Mouse (Mus musculus) myocyte (in vitro differentiated cells): ENCODE measurements around the gene Necab2. TPM values are rescaled to one million over a fixed set of nuclear protein-coding genes. Genes with fewer than 3 reads are reported as not detected.

Source experiments
- H3K27me3 ChIP-seq: one replicate; pipeline ENCODE4 v1.6.1; 2011; ENCODE audit not compliant: control insufficient read depth, insufficient read depth, insufficient read length
- H3K36me3 ChIP-seq: one replicate; pipeline ENCODE4 v1.6.1; 2011; ENCODE audit not compliant: control insufficient read depth, insufficient read depth
- H3K4me2 ChIP-seq: one replicate; pipeline ENCODE4 v1.6.1; 2011; ENCODE audit warnings: low read depth, control low read depth
- H3K4me3 ChIP-seq: one replicate; pipeline ENCODE4 v1.5.1; 2011; ENCODE audit warnings: mild to moderate bottlenecking, control low read depth, moderate library complexity
- H3K79me2 ChIP-seq: one replicate; pipeline ENCODE4 v1.6.1; 2011; ENCODE audit not compliant: control insufficient read depth, insufficient read depth
- H3ac ChIP-seq: one replicate; pipeline ENCODE4 v1.6.1; 2011; ENCODE audit not compliant: control insufficient read depth, insufficient read length
- CEBPB ChIP-seq: IDR thresholded peaks from 2 replicates; pipeline ENCODE4 v1.6.1; 2011; ENCODE audit warnings: mild to moderate bottlenecking, moderate library complexity; ENCODE audit not compliant: poor library complexity, insufficient read depth, severe bottlenecking
- E2F4 ChIP-seq: IDR thresholded peaks from one replicate; pipeline ENCODE4 v1.6.1; 2011; ENCODE audit warnings: mild to moderate bottlenecking, control low read depth, moderate library complexity; ENCODE audit not compliant: insufficient read depth
- MAX ChIP-seq: IDR thresholded peaks from one replicate; pipeline ENCODE4 v1.6.1; 2011; ENCODE audit warnings: low read depth, mild to moderate bottlenecking, control low read depth
- MYOD1 ChIP-seq, 3 experiments: IDR thresholded peaks; one replicate each; pipeline ENCODE4 v1.6.1; 2011; ENCODE audit warnings: control low read depth in 2 of 3, low read depth in 2 of 3, mild to moderate bottlenecking in 2 of 3, moderate library complexity in 1 of 3; ENCODE audit not compliant: insufficient read length in 2 of 3, control insufficient read depth in 1 of 3
- MYOG ChIP-seq, 3 experiments: IDR thresholded peaks; one replicate each; pipeline ENCODE4 v1.6.1; 2011; ENCODE audit warnings: control low read depth in 2 of 3, low read depth in 2 of 3, mild to moderate bottlenecking in 2 of 3; ENCODE audit not compliant: insufficient read length in 2 of 3, control insufficient read depth in 1 of 3, insufficient read depth in 1 of 3
- POLR2A ChIP-seq: IDR thresholded peaks from one replicate; pipeline ENCODE4 v1.6.1; 2011; ENCODE audit warnings: low read depth, mild to moderate bottlenecking, control low read depth, moderate library complexity; ENCODE audit not compliant: insufficient read length
- POLR2AphosphoS2 ChIP-seq: IDR thresholded peaks from one replicate; pipeline ENCODE4 v1.6.1; 2011; ENCODE audit warnings: low read depth, control low read depth; ENCODE audit not compliant: insufficient read length
- REST ChIP-seq: IDR thresholded peaks from one replicate; pipeline ENCODE4 v1.6.1; 2011; ENCODE audit warnings: mild to moderate bottlenecking, control low read depth, moderate library complexity; ENCODE audit not compliant: insufficient read depth, insufficient read length
- SRF ChIP-seq: IDR thresholded peaks from one replicate; pipeline ENCODE4 v1.6.1; 2011; ENCODE audit warnings: low read depth; ENCODE audit not compliant: control insufficient read depth, insufficient read length
- TCF12 ChIP-seq: IDR thresholded peaks from one replicate; pipeline ENCODE4 v1.6.1; 2011; ENCODE audit warnings: mild to moderate bottlenecking, control low read depth; ENCODE audit not compliant: poor library complexity, insufficient read depth, severe bottlenecking
- TCF3 ChIP-seq: IDR thresholded peaks from one replicate; pipeline ENCODE4 v1.6.1; 2011; ENCODE audit warnings: low read depth, control low read depth; ENCODE audit not compliant: insufficient read length
- USF1 ChIP-seq: IDR thresholded peaks from one replicate; pipeline ENCODE4 v1.6.1; 2011; ENCODE audit warnings: low read depth, mild to moderate bottlenecking, control low read depth, moderate library complexity
- polyA plus RNA-seq: library from polyadenylated mRNA; unstranded; fragments of >200 nt; fragmentation: generic; extraction: Trizol; gene quantifications from one replicate; pipeline ENCODE4 v1.2.1, GENCODE M21; 2012; ENCODE audit warnings: missing spikeins

The Necab2 gene
- polyA plus RNA-seq, 1 experiment = not detected

DNA sequence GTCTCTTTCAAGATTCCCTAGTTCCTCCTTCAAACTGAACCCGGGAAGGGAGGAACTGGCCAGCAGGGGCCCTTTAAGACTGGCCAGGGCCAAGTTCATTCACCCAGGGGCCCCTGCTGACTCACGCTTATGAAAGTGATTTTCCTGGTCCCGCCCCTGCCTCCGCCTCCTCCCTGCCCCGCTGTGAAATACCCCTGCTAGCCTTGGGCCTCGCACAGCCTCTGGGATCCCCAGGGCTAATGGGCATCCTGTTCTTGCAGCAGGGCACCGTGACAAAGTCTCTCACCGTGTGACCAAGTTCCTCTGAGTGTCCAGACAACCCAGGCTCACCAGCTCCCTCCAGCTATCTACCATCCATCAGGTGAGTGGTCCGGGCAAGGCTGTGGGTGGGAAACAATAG, 9.6 kb upstream of the Necab2 start:
- H3K4me3 ChIP-seq = peak overlapping the region; percentile 69
- peak overlapping the region; percentile 34 for H3ac ChIP-seq
- H3K27me3 ChIP-seq = no peaks in the 10 kb centered on the region
- peak overlapping the region; percentile 79 for H3K4me2 ChIP-seq
- H3K36me3 ChIP-seq = peaks cover 5% of the 10 kb centered on the region
- peaks cover 21% of the 10 kb centered on the region for H3K79me2 ChIP-seq
- TF ChIP-seq POLR2A (peak; percentile 99), USF1 (no peak), E2F4 (peak; percentile 10), POLR2AphosphoS2 (peak; percentile 98), MAX (no peak), CEBPB (0 out of 2 replicates have a peak, but pooled peaks have one; percentile 6)

DNA sequence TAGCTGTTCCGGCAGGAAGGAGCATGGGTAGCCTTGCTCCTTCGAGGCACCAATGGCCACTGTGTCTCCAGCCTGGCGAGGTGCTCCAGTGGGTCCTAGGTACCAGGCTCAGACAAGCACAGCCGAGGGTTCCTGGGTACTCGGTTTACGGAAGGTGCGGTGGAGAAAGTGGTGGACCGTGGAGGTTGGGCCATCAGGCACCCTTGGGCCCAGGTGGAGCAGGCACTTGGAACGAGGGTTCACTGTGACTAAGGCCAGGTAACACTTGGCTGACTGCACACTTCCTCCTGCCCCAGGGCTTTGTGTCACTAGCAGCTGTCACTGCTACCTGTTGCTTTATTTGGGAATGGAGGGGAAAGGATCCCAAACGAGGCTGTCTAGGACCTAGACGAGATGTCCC, 9.0 kb upstream of the Necab2 start:
- peaks cover 10% of the 10 kb centered on the region for H3K36me3 ChIP-seq
- H3K79me2 ChIP-seq = peaks cover 21% of the 10 kb centered on the region
- TF ChIP-seq MYOG (IDR thresholded peaks at IDR 0.05; ENCODE audit: control insufficient read depth in 1 of 3, insufficient read depth in 1 of 3, insufficient read length in 2 of 3, low read depth in 2 of 3) = no peak
- no peak for TF ChIP-seq POLR2A
- TF ChIP-seq MAX = no peak
- no peak for TF ChIP-seq MYOD1 (IDR thresholded peaks at IDR 0.05; ENCODE audit: control insufficient read depth in 1 of 3, insufficient read length in 2 of 3, low read depth in 2 of 3)
- no peak for TF ChIP-seq TCF12
- no peak for TF ChIP-seq REST
- TF ChIP-seq USF1 = no peak
- TF ChIP-seq CEBPB = no peak
- no peak for TF ChIP-seq TCF3
- no peak for TF ChIP-seq POLR2AphosphoS2
- TF ChIP-seq E2F4 = no peak
- TF ChIP-seq SRF = no peak
- H3K4me3 ChIP-seq = peak overlapping the region; percentile 69
- no peaks in the 10 kb centered on the region for H3K27me3 ChIP-seq
- H3ac ChIP-seq = peak overlapping the region; percentile 34
- H3K4me2 ChIP-seq = peak overlapping the region; percentile 79

DNA sequence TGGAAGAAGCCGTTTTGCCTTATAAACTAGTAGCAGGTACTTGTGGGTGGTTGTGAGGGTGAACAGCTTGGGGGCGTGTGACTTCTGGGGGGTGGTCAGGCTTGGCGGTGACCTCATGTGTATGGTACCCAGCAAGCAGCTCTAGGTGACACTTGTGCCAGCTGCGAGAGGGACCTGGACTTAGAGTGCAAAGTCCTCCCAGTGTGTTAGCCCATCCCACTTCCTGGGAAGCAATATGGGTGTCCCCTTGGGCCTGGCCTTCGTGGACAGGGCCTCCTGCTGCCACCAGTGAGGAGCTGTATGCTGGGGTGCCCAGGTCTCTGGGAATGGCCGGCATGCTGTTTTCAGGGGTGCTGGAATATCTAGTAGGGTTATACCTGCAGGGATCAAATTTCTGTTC, 7.6 kb upstream of the Necab2 start:
- H3K36me3 ChIP-seq = peaks cover 16% of the 10 kb centered on the region
- peak in 1 of 3 experiments; percentile 12 for TF ChIP-seq MYOG (IDR thresholded peaks at IDR 0.05; ENCODE audit: control insufficient read depth in 1 of 3, insufficient read depth in 1 of 3, insufficient read length in 2 of 3, low read depth in 2 of 3)
- no peak for TF ChIP-seq POLR2A
- no peak for TF ChIP-seq USF1
- H3K27me3 ChIP-seq = no peaks in the 10 kb centered on the region
- no peak overlapping the region for H3ac ChIP-seq
- H3K79me2 ChIP-seq = peaks cover 21% of the 10 kb centered on the region
- peak overlapping the region; percentile 79 for H3K4me2 ChIP-seq
- peak overlapping the region; percentile 69 for H3K4me3 ChIP-seq

DNA sequence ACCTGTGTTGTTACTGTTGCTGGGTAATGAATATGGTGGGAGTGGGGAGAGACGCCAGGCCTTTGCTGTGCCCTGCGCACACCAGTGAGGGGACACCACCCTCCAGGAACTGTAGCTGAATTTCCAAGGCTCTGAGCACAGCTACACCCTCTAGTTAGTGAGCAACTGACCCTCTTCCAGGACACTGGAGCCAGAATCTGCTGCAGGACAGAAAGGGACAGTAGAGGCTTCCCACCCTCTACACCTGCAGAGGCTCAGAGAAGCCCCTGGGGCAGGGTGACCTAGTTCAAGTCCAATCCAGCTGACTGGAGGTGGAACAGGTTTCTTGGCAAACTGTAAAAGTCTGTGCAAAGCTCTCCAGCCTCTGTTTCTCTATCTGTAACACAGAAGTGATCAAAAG, 7.1 kb upstream of the Necab2 start:
- H3K4me2 ChIP-seq = peak overlapping the region; percentile 79
- TF ChIP-seq POLR2A = no peak
- no peak for TF ChIP-seq TCF3
- no peak for TF ChIP-seq REST
- TF ChIP-seq E2F4 = no peak
- no peak for TF ChIP-seq USF1
- TF ChIP-seq TCF12 = no peak
- TF ChIP-seq MYOD1 (IDR thresholded peaks at IDR 0.05; ENCODE audit: control insufficient read depth in 1 of 3, insufficient read length in 2 of 3, low read depth in 2 of 3) = no peak
- no peak for TF ChIP-seq SRF
- TF ChIP-seq POLR2AphosphoS2 = no peak
- TF ChIP-seq CEBPB = no peak
- TF ChIP-seq MAX = no peak
- TF ChIP-seq MYOG (IDR thresholded peaks at IDR 0.05; ENCODE audit: control insufficient read depth in 1 of 3, insufficient read depth in 1 of 3, insufficient read length in 2 of 3, low read depth in 2 of 3) = no peak
- peaks cover 16% of the 10 kb centered on the region for H3K36me3 ChIP-seq
- no peak overlapping the region for H3ac ChIP-seq
- H3K79me2 ChIP-seq = peaks cover 21% of the 10 kb centered on the region
- peak overlapping the region; percentile 69 for H3K4me3 ChIP-seq
- no peaks in the 10 kb centered on the region for H3K27me3 ChIP-seq

DNA sequence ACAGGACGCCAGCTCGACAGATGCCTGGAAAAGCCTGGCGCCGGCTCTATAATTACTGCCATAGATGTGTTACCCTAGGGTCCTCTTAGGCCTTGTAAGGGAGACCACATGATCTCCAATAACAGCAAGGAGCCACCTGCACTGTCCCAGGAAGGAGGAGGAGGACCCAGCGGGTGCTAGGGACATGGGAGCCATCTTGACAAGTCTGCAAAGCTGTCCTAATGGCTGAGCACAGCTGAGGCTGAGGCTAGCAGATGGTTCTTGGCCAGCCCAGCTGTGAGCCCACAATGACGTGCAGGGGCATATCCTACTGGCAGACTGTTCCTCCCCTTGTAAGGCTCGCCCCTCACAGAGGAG, 6.6 kb upstream of the Necab2 start:
- peaks cover 16% of the 10 kb centered on the region for H3K36me3 ChIP-seq
- H3ac ChIP-seq = no peak overlapping the region
- H3K27me3 ChIP-seq = no peaks in the 10 kb centered on the region
- peak overlapping the region; percentile 79 for H3K4me2 ChIP-seq
- no peak overlapping the region for H3K4me3 ChIP-seq
- peaks cover 21% of the 10 kb centered on the region for H3K79me2 ChIP-seq
- TF ChIP-seq MYOD1 (IDR thresholded peaks at IDR 0.05; ENCODE audit: control insufficient read depth in 1 of 3, insufficient read length in 2 of 3, low read depth in 2 of 3) (peak; percentile 88 to 99 (median 99)), E2F4 (no peak), POLR2AphosphoS2 (no peak), MYOG (IDR thresholded peaks at IDR 0.05; ENCODE audit: control insufficient read depth in 1 of 3, insufficient read depth in 1 of 3, insufficient read length in 2 of 3, low read depth in 2 of 3) (peak; percentile 50 to 98 (median 97)), SRF (peak; percentile 76), REST (no peak), TCF12 (no peak), MAX (no peak), POLR2A (peak; percentile 32), TCF3 (peak; percentile 85), CEBPB (no peak), USF1 (no peak)
